Mouse (Mus musculus): Measurements from ENCODE around the gene Atg10. TPM values are rescaled to one million over a fixed set of nuclear protein-coding genes. Genes with fewer than 3 reads are reported as not detected.

The Atg10 gene
- polyA plus RNA-seq, 2 experiments, result 5.4 to 18.3 TPM

- 83% methylated on average over 5 of the region's 5 CpGs for WGBS
- no peak overlapping the region for H3K27ac ChIP-seq (replicated peaks; ENCODE audit: low read depth, low read length)
- TF ChIP-seq POLR2A (IDR thresholded peaks at IDR 0.05; ENCODE audit: borderline replicate concordance, extremely low read depth, insufficient read depth, insufficient read length), result no peak
- DNase-seq (ENCODE audit: low spot score), result no peak
- no peaks in the 10 kb centered on the region for H3K9me3 ChIP-seq (ENCODE audit: control insufficient read depth, low read length)
- H3K4me3 ChIP-seq (replicated peaks; ENCODE audit: low read length), result no peak overlapping the region
- H3K4me2 ChIP-seq (replicated peaks; ENCODE audit: low read depth, low read length, severe bottlenecking), result no peak overlapping the region
- no peak for ATAC-seq (ENCODE audit: low FRiP score, low read depth)
- no peaks in the 10 kb centered on the region for H3K27me3 ChIP-seq (ENCODE audit: control insufficient read depth, insufficient read depth, low read length)
- no peak overlapping the region for H3K9ac ChIP-seq (ENCODE audit: low read depth, low read length, severe bottlenecking)
- no peaks in the 10 kb centered on the region for H3K36me3 ChIP-seq (ENCODE audit: control insufficient read depth, insufficient read depth, low read length)
- H3K4me1 ChIP-seq (ENCODE audit: control insufficient read depth, insufficient read depth, low read length), result peaks cover 20% of the 10 kb centered on the region
Measured at GRCm38 (mm10) chr13:91167561-91167960, 56.2 kb downstream of the Atg10 start.

GRCm38 (mm10) chr13:91166286-91166685, 57.5 kb downstream of the Atg10 start:
- ATAC-seq (ENCODE audit: low FRiP score, low read depth) (no peak), DNase-seq (ENCODE audit: low spot score) (no peak)
- Histone ChIP-seq H3K9ac (ENCODE audit: low read depth, low read length, severe bottlenecking) (no peak overlapping the region), H3K27me3 (ENCODE audit: control insufficient read depth, insufficient read depth, low read length) (no peaks in the 10 kb centered on the region), H3K4me1 (ENCODE audit: control insufficient read depth, insufficient read depth, low read length) (peaks cover 20% of the 10 kb centered on the region), H3K27ac (replicated peaks; ENCODE audit: low read depth, low read length) (no peak overlapping the region), H3K4me3 (replicated peaks; ENCODE audit: low read length) (no peak overlapping the region), H3K36me3 (ENCODE audit: control insufficient read depth, insufficient read depth, low read length) (no peaks in the 10 kb centered on the region), H3K9me3 (ENCODE audit: control insufficient read depth, low read length) (no peaks in the 10 kb centered on the region), H3K4me2 (replicated peaks; ENCODE audit: low read depth, low read length, severe bottlenecking) (no peak overlapping the region)
- TF ChIP-seq POLR2A (IDR thresholded peaks at IDR 0.05; ENCODE audit: borderline replicate concordance, extremely low read depth, insufficient read depth, insufficient read length), result no peak
- 63% methylated on average over 7 of the region's 7 CpGs for WGBS

DNA sequence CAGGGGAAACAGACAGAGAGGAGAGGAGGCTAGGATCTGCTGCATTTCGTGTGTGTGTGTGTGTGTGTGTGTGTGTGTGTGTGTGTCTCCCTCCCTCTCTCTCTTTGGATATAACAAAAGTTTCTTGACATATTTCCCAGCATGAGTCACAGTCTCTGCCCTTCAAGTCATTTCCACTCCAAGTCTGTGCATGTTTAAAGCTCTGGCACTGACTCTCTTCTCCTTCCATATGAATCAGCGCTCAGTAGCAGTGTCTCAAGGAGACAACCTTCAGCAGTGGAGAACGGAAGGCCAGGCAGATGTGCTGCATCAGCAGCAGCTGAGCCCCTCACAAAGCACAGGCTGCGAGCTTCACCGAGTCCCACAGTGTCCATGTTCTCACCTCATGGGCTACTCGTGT, 58.6 kb downstream of the Atg10 start:
- H3K9me3 ChIP-seq (ENCODE audit: control insufficient read depth, low read length), result no peaks in the 10 kb centered on the region
- H3K27ac ChIP-seq (replicated peaks; ENCODE audit: low read depth, low read length), result 0 out of 2 replicates have a peak overlapping the region, but pooled peaks have one; percentile 19
- TF ChIP-seq POLR2A (IDR thresholded peaks at IDR 0.05; ENCODE audit: borderline replicate concordance, extremely low read depth, insufficient read depth, insufficient read length), result no peak
- H3K36me3 ChIP-seq (ENCODE audit: control insufficient read depth, insufficient read depth, low read length), result no peaks in the 10 kb centered on the region
- no peak overlapping the region for H3K4me2 ChIP-seq (replicated peaks; ENCODE audit: low read depth, low read length, severe bottlenecking)
- no peaks in the 10 kb centered on the region for H3K27me3 ChIP-seq (ENCODE audit: control insufficient read depth, insufficient read depth, low read length)
- DNase-seq (ENCODE audit: low spot score) (peak; percentile 22), ATAC-seq (ENCODE audit: low FRiP score, low read depth) (no peak)
- no peak overlapping the region for H3K4me3 ChIP-seq (replicated peaks; ENCODE audit: low read length)
- 63% methylated on average over 6 of the region's 6 CpGs for whole genome bisulfite sequencing
- H3K4me1 ChIP-seq (ENCODE audit: control insufficient read depth, insufficient read depth, low read length), result peaks cover 20% of the 10 kb centered on the region
- H3K9ac ChIP-seq (ENCODE audit: low read depth, low read length, severe bottlenecking), result no peak overlapping the region

DNA sequence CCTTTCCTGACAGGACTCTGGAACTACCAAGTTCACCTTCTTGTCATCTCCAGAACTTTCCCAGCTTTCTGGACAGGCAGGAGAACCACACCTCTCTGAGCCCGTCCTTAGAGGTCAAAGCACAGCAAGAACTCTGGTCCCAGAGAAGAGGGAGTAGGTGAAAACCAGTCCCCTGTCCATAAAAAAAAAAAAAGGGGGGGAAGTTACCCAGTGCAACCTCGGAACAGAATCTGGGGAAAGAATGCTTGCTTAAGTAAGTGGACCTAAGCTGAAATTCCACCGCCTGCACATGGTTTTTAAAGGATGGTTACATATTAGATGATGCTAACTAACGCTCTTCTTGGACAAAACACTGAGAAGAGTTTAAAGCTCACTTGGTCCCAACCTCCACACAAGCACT, 60.5 kb downstream of the Atg10 start:
- Histone ChIP-seq H3K36me3 (ENCODE audit: control insufficient read depth, insufficient read depth, low read length) (no peaks in the 10 kb centered on the region), H3K27ac (replicated peaks; ENCODE audit: low read depth, low read length) (no peak overlapping the region)

GRCm38 (mm10) chr13:91162452-91162851, 61.3 kb downstream of the Atg10 start:
- H3K4me2 ChIP-seq (replicated peaks; ENCODE audit: low read depth, low read length, severe bottlenecking), result no peak overlapping the region
- no peaks in the 10 kb centered on the region for H3K36me3 ChIP-seq (ENCODE audit: control insufficient read depth, insufficient read depth, low read length)
- no peaks in the 10 kb centered on the region for H3K9me3 ChIP-seq (ENCODE audit: control insufficient read depth, low read length)
- no peak for TF ChIP-seq POLR2A (IDR thresholded peaks at IDR 0.05; ENCODE audit: borderline replicate concordance, extremely low read depth, insufficient read depth, insufficient read length)
- 42% methylated on average over 5 of the region's 5 CpGs for WGBS
- H3K27ac ChIP-seq (replicated peaks; ENCODE audit: low read depth, low read length), result no peak overlapping the region
- H3K4me3 ChIP-seq (replicated peaks; ENCODE audit: low read length), result no peak overlapping the region
- H3K4me1 ChIP-seq (ENCODE audit: control insufficient read depth, insufficient read depth, low read length), result peaks cover 20% of the 10 kb centered on the region
- DNase-seq (ENCODE audit: low spot score), result no peak
- no peak overlapping the region for H3K9ac ChIP-seq (ENCODE audit: low read depth, low read length, severe bottlenecking)
- H3K27me3 ChIP-seq (ENCODE audit: control insufficient read depth, insufficient read depth, low read length), result no peaks in the 10 kb centered on the region
- no peak for ATAC-seq (ENCODE audit: low FRiP score, low read depth)

More for the DNA sequence above, 60.5 kb downstream of the Atg10 start:
- Histone ChIP-seq H3K9ac (ENCODE audit: low read depth, low read length, severe bottlenecking) (no peak overlapping the region), H3K4me3 (replicated peaks; ENCODE audit: low read length) (no peak overlapping the region), H3K4me1 (ENCODE audit: control insufficient read depth, insufficient read depth, low read length) (peaks cover 20% of the 10 kb centered on the region), H3K4me2 (replicated peaks; ENCODE audit: low read depth, low read length, severe bottlenecking) (no peak overlapping the region), H3K9me3 (ENCODE audit: control insufficient read depth, low read length) (no peaks in the 10 kb centered on the region), H3K27me3 (ENCODE audit: control insufficient read depth, insufficient read depth, low read length) (no peaks in the 10 kb centered on the region)
- DNase-seq (ENCODE audit: low spot score), result no peak
- no peak for TF ChIP-seq POLR2A (IDR thresholded peaks at IDR 0.05; ENCODE audit: borderline replicate concordance, extremely low read depth, insufficient read depth, insufficient read length)
- no peak for ATAC-seq (ENCODE audit: low FRiP score, low read depth)
- WGBS, result 49% methylated on average over 4 of the region's 4 CpGs

GRCm38 (mm10) chr13:91160616-91161015, 63.2 kb downstream of the Atg10 start:
- Histone ChIP-seq H3K4me2 (replicated peaks; ENCODE audit: low read depth, low read length, severe bottlenecking) (no peak overlapping the region), H3K36me3 (ENCODE audit: control insufficient read depth, insufficient read depth, low read length) (no peaks in the 10 kb centered on the region), H3K9ac (ENCODE audit: low read depth, low read length, severe bottlenecking) (no peak overlapping the region), H3K27ac (replicated peaks; ENCODE audit: low read depth, low read length) (no peak overlapping the region), H3K4me3 (replicated peaks; ENCODE audit: low read length) (no peak overlapping the region), H3K4me1 (ENCODE audit: control insufficient read depth, insufficient read depth, low read length) (peaks cover 17% of the 10 kb centered on the region), H3K9me3 (ENCODE audit: control insufficient read depth, low read length) (no peaks in the 10 kb centered on the region), H3K27me3 (ENCODE audit: control insufficient read depth, insufficient read depth, low read length) (no peaks in the 10 kb centered on the region)
- 84% methylated on average over 3 of the region's 3 CpGs for WGBS
- no peak for TF ChIP-seq POLR2A (IDR thresholded peaks at IDR 0.05; ENCODE audit: borderline replicate concordance, extremely low read depth, insufficient read depth, insufficient read length)
- no peak for ATAC-seq (ENCODE audit: low FRiP score, low read depth)
- DNase-seq (ENCODE audit: low spot score), result no peak

Measured in limb, embryonic 14.5 days (tissue).